ENCODE assay signal across 29 mouse cellular contexts in genomic region chr13:94321094-94321792, GRCm38 (mm10). TPM values are rescaled to one million over a fixed set of nuclear protein-coding genes. Genes with fewer than 3 reads are reported as not detected.
A peak's percentile ranks its signal among the peaks of the same experiment; 100 is the strongest.
DNase-seq lines count a peak whose midpoint lies in the region; ATAC-seq lines count a peak whose summit lies in the region.
"Had no signal": no experiment of that assay in that cellular context is flagged by ENCODE, and none has a peak within 500 bp of the region (broad histone marks: within the 10 kb centered on the region; RNA-seq: fewer than 3 reads in every experiment).

No protein-coding gene starts in this region.

- H3K36me3 ChIP-seq in hindbrain, embryonic 16.5 days (ENCODE audit: control insufficient read depth, insufficient read depth, low read length) = no peaks in the 10 kb centered on the region
- H3K36me3 ChIP-seq in hindbrain, embryonic 12.5 days = no peaks in the 10 kb centered on the region
- H3K36me3 ChIP-seq: embryonic facial prominence, embryonic 10.5 days; embryonic facial prominence, embryonic 15.5 days; heart, embryonic 12.5 days; hindbrain, embryonic 15.5 days; kidney, embryonic 15.5 days; liver, embryonic 12.5 days; neural tube, embryonic 13.5 days had no signal

- DNase-seq in cerebellum, postnatal 10 days = peak; percentile 15 to 29
- no peak for DNase-seq in cerebellum, postnatal 4 days (ENCODE audit: low spot score in 2 of 2)
- DNase-seq in retina, adult 2 months (ENCODE audit: low read depth, low spot score) = peak; percentile 44
- DNase-seq in retina, embryonic 14.5 days (ENCODE audit: low spot score) = no peak
- DNase-seq in gastrocnemius, postnatal 10 days = no peak
- DNase-seq in embryo, embryonic 11 days = no peak
- DNase-seq: adrenal gland, adult 8-10 months; cerebellum, adult 9-10 months; gastrocnemius, postnatal 36 days; heart, adult 18-20 months; kidney, adult 18-20 months; kidney, postnatal 25 days; liver, postnatal 0 days; lung, postnatal 36 days; right cerebral cortex, adult 18-20 months; thymus, adult 18-20 months; thymus, postnatal 25 days had no signal

- H3K9ac ChIP-seq in hindbrain, embryonic 16.5 days (ENCODE audit: low read depth, low read length) = no peak overlapping the region
- H3K9ac ChIP-seq in hindbrain, embryonic 12.5 days = no peak overlapping the region
- H3K9ac ChIP-seq: embryonic facial prominence, embryonic 15.5 days; heart, embryonic 12.5 days; hindbrain, embryonic 15.5 days; kidney, embryonic 15.5 days; liver, embryonic 12.5 days; liver, postnatal 0 days; neural tube, embryonic 13.5 days had no signal

- H3K4me3 ChIP-seq in hindbrain, embryonic 16.5 days (ENCODE audit: low read length) = no peak overlapping the region
- no peak overlapping the region for H3K4me3 ChIP-seq in hindbrain, embryonic 12.5 days
- H3K4me3 ChIP-seq: embryonic facial prominence, embryonic 10.5 days; embryonic facial prominence, embryonic 15.5 days; heart, embryonic 12.5 days; hindbrain, embryonic 15.5 days; kidney, embryonic 15.5 days; layer of hippocampus, adult 2 months; liver, embryonic 12.5 days; neural tube, embryonic 13.5 days had no signal

- H3K27me3 ChIP-seq in hindbrain, embryonic 16.5 days (replicated peaks; ENCODE audit: control insufficient read depth, insufficient read depth, low read length) = no peaks in the 10 kb centered on the region
- no peaks in the 10 kb centered on the region; the same call in 1 of the 2 replicates for H3K27me3 ChIP-seq in hindbrain, embryonic 12.5 days
- H3K27me3 ChIP-seq: CH12.LX; embryonic facial prominence, embryonic 15.5 days; heart, embryonic 12.5 days; hindbrain, embryonic 15.5 days; kidney, embryonic 15.5 days; liver, embryonic 12.5 days; neural tube, embryonic 13.5 days had no signal

- H3K9me3 ChIP-seq in hindbrain, embryonic 16.5 days (ENCODE audit: control insufficient read depth, low read length) = no peaks in the 10 kb centered on the region
- H3K9me3 ChIP-seq in hindbrain, embryonic 12.5 days (replicated peaks) = peaks cover 4% of the 10 kb centered on the region
- H3K9me3 ChIP-seq: embryonic facial prominence, embryonic 15.5 days; kidney, embryonic 15.5 days; liver, embryonic 12.5 days had no signal

- peak; percentile 61; the same call in 1 of the 2 replicates for ATAC-seq in hindbrain, embryonic 16.5 days
- ATAC-seq in hindbrain, embryonic 12.5 days (ENCODE audit: low FRiP score) = no peak
- ATAC-seq: liver, embryonic 12.5 days; liver, postnatal 0 days had no signal

- H3K4me2 ChIP-seq in hindbrain, embryonic 16.5 days (ENCODE audit: low read length) = no peak overlapping the region
- H3K4me2 ChIP-seq in hindbrain, embryonic 12.5 days (replicated peaks) = no peak overlapping the region
- H3K4me2 ChIP-seq: embryonic facial prominence, embryonic 15.5 days; heart, embryonic 12.5 days; hindbrain, embryonic 15.5 days; kidney, embryonic 15.5 days; liver, embryonic 12.5 days; neural tube, embryonic 13.5 days had no signal

- H3K27ac ChIP-seq in hindbrain, embryonic 16.5 days (ENCODE audit: low read depth, low read length) = no peak overlapping the region
- H3K27ac ChIP-seq in hindbrain, embryonic 12.5 days = no peak overlapping the region
- H3K27ac ChIP-seq: embryonic facial prominence, embryonic 10.5 days; embryonic facial prominence, embryonic 15.5 days; hindbrain, embryonic 15.5 days; kidney, embryonic 15.5 days; layer of hippocampus, adult 2 months; liver, embryonic 12.5 days; neural tube, embryonic 13.5 days; stomach, postnatal 0 days had no signal

- H3K4me1 ChIP-seq in hindbrain, embryonic 16.5 days (ENCODE audit: control insufficient read depth, insufficient read depth, low read depth, low read length) = 0 out of 2 replicates have a peak, but pooled peaks cover 3% of the 10 kb centered on the region
- H3K4me1 ChIP-seq in hindbrain, embryonic 12.5 days = no peaks in the 10 kb centered on the region
- H3K4me1 ChIP-seq: embryonic facial prominence, embryonic 10.5 days; embryonic facial prominence, embryonic 15.5 days; heart, embryonic 12.5 days; hindbrain, embryonic 15.5 days; kidney, embryonic 15.5 days; liver, embryonic 12.5 days had no signal

- WGBS in hindbrain, embryonic 16.5 days = 75% methylated on average over 1 of the region's 1 CpGs
- 84% methylated on average over 1 of the region's 1 CpGs for WGBS in hindbrain, embryonic 12.5 days

RNA-seq across cellular contexts. Expression of gene Scamp1, which starts 35.6 kb away (rescaled TPM):
- 176 and 178 TPM in 2 replicates for polyA plus RNA-seq in hindbrain, embryonic 16.5 days (2015; fragmentation: Nextera tagmentation; extraction: Ambion mirVana)
- 78.4 and 82.9 TPM in 2 replicates for polyA plus RNA-seq in hindbrain, embryonic 12.5 days (2016; fragmentation: Nextera tagmentation; extraction: Ambion mirVana)
- 10 to 100 TPM; 19.0 to 22.5 TPM for total RNA-seq in gastrocnemius, postnatal 10 days (2021)
- total RNA-seq: CH12.LX had no signal

RNA-seq across cellular contexts. Expression of gene Ap3b1, which starts 37.5 kb away (rescaled TPM):
- polyA plus RNA-seq in hindbrain, embryonic 16.5 days (2015; fragmentation: Nextera tagmentation; extraction: Ambion mirVana) = 27.9 and 28.4 TPM in 2 replicates
- polyA plus RNA-seq in hindbrain, embryonic 12.5 days (2016; fragmentation: Nextera tagmentation; extraction: Ambion mirVana) = 40.5 and 43.9 TPM in 2 replicates
- total RNA-seq in gastrocnemius, postnatal 10 days (2021) = 10 to 100 TPM; 23.3 to 23.4 TPM

Comparison
In these comparisons a context has a peak if more than half of its experiments do, and no peak if none do; other contexts are left out.
1. DNase-seq: peak in cerebellum, postnatal 10 days (2 of 2) and retina, adult 2 months (single experiment); none in cerebellum, postnatal 4 days (0 of 2), retina, embryonic 14.5 days (single experiment), gastrocnemius, postnatal 10 days (single experiment) and embryo, embryonic 11 days (single experiment).